Mouse (Mus musculus) embryo, embryonic 10 days (tissue): ENCODE measurements at regions not wholly inside any gene's neighbourhood (a gene's known extent, or its start where the extent isn't known, plus 50 kb on each side); places are given as distances from the start of the nearest gene placed in this dataset.

Experiments
- DNase-seq: peaks from one replicate; pipeline ENCODE4 v3.0.0-alpha.2; 2015; ENCODE audit warnings: low spot score

- DNase-seq, result peak; percentile 89
Measured at GRCm38 (mm10) chr4:9005938-9006626, 767.2 kb upstream of the Car8 start.

- DNase-seq, result no peak
Measured at GRCm38 (mm10) chr4:9003891-9004290, 765.0 kb upstream of the Car8 start.

GRCm38 (mm10) chr4:9002380-9002779 lies 763.5 kb upstream of the Car8 start:
- no peak for DNase-seq

- DNase-seq, result no peak
Measured at GRCm38 (mm10) chr4:8998606-8999005, 759.8 kb upstream of the Car8 start.

GRCm38 (mm10) chr4:8992171-8992570 lies 753.3 kb upstream of the Car8 start:
- DNase-seq, result no peak

GRCm38 (mm10) chr4:8990551-8990950 lies 751.7 kb upstream of the Car8 start:
- DNase-seq, result no peak

- DNase-seq, result no peak
Measured at GRCm38 (mm10) chr4:8989614-8990013, 750.8 kb upstream of the Car8 start.

GRCm38 (mm10) chr4:8989110-8989509 lies 750.3 kb upstream of the Car8 start:
- DNase-seq, result no peak

GRCm38 (mm10) chr4:8988345-8988733 lies 749.5 kb upstream of the Car8 start:
- DNase-seq, result peak; percentile 33

GRCm38 (mm10) chr4:8987544-8988344 lies 748.9 kb upstream of the Car8 start:
- peak; percentile 31 for DNase-seq

- DNase-seq, result peak; percentile 58
Measured at GRCm38 (mm10) chr4:8986394-8987091, 747.7 kb upstream of the Car8 start.

GRCm38 (mm10) chr4:8984059-8984606 lies 745.3 kb upstream of the Car8 start:
- DNase-seq, result no peak

- DNase-seq, result no peak
Measured at GRCm38 (mm10) chr4:8978949-8979348, 740.1 kb upstream of the Car8 start.

GRCm38 (mm10) chr4:8969951-8970455 lies 731.2 kb upstream of the Car8 start:
- DNase-seq, result no peak

- peak; percentile 76 for DNase-seq
Measured at GRCm38 (mm10) chr4:8968741-8969140, 729.9 kb upstream of the Car8 start.

- DNase-seq, result no peak
Measured at GRCm38 (mm10) chr4:8967986-8968385, 729.1 kb upstream of the Car8 start.

- DNase-seq, result no peak
Measured at GRCm38 (mm10) chr4:8965563-8965962, 726.7 kb upstream of the Car8 start.

GRCm38 (mm10) chr4:8962959-8963572 lies 724.2 kb upstream of the Car8 start:
- no peak for DNase-seq

GRCm38 (mm10) chr4:8961851-8962250 lies 723.0 kb upstream of the Car8 start:
- no peak for DNase-seq

- peak; percentile 39 for DNase-seq
Measured at GRCm38 (mm10) chr4:8957771-8958170, 718.9 kb upstream of the Car8 start.

- peak; percentile 51 for DNase-seq
Measured at GRCm38 (mm10) chr4:8957023-8957343, 718.1 kb upstream of the Car8 start.
